Mouse (Mus musculus) embryonic facial prominence, embryonic 10.5 days (tissue): ENCODE results near the gene Gpr85. TPM values are rescaled to one million over a fixed set of nuclear protein-coding genes. Genes with fewer than 3 reads are reported as not detected.
A peak's percentile ranks its signal among the peaks of the same experiment; 100 is the strongest.
"Not testable (repeated sequence)": the region's sequence is repeated elsewhere in the genome, so short reads cannot be mapped to it uniquely, and the experiment has no call there.

Experiments
- DNase-seq: peaks from one replicate; pipeline ENCODE4 v3.0.0-alpha.2; 2017; ENCODE audit warnings: low spot score
- H3K27ac ChIP-seq: fragments of 300-500 bp; sonication (generic); replicated peaks from 2 replicates; pipeline ENCODE4 v1.5.1; 2016; ENCODE audit warnings: mild to moderate bottlenecking
- H3K27me3 ChIP-seq: fragments of 300-500 bp; sonication (generic); replicated peaks from 2 replicates; pipeline ENCODE4 v1.6.1; 2016; ENCODE audit warnings: low read depth, mild to moderate bottlenecking; ENCODE audit not compliant: poor library complexity, severe bottlenecking
- H3K36me3 ChIP-seq: fragments of 300-500 bp; sonication (generic); replicated peaks from 2 replicates; pipeline ENCODE4 v1.6.1; 2016; ENCODE audit warnings: mild to moderate bottlenecking, moderate library complexity
- H3K4me1 ChIP-seq: fragments of 300-500 bp; sonication (generic); 2 replicates; pipeline ENCODE4 v1.6.1; 2016
- H3K4me3 ChIP-seq: fragments of 300-500 bp; sonication (generic); 2 replicates; pipeline ENCODE4 v1.5.1; 2016; ENCODE audit warnings: mild to moderate bottlenecking, moderate library complexity
- H3K9me3 ChIP-seq: fragments of 300-500 bp; sonication (generic); 2 replicates; pipeline ENCODE4 v1.6.1; 2016; ENCODE audit warnings: mild to moderate bottlenecking
- WGBS: fragments of 180-500 bp; shearing (Covaris S2); methylation state at CpG from one replicate; pipeline ENCODE4 v1.1.7; 2016; 5-methylcytosine and 5-hydroxymethylcytosine counted together
- polyA plus RNA-seq: library from polyadenylated mRNA; unstranded; fragments of >200 nt; fragmentation: Nextera tagmentation; extraction: Ambion mirVana; gene quantifications from 2 replicates; pipeline ENCODE4 v1.2.1, GENCODE M21; 2016

The Gpr85 gene
- polyA plus RNA-seq, 1 experiment from 2014 or later, result 4.4 TPM

DNA sequence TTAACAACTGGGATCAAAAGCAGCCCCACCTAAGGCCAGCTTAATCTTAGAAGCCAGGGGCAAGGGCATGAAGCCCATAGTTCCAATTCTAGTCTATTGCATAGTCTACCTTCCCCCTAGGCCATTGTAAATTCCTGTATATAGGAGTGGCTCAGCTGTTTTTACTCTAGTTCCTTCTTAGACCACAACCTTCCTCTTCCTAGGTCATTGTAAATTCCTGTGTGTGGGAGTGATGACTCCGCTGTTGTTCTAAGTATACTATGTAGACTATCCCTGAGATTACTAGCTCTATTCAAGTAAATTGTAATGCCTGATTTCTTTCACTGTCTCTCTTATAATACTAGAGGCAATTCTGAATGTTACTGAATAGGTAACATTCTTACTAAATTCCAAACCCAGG, 6.3 kb upstream of the Gpr85 start:
- H3K9me3 ChIP-seq, H3K27me3 ChIP-seq, H3K4me3 ChIP-seq, H3K36me3 ChIP-seq, DNase-seq, H3K4me1 ChIP-seq, H3K27ac ChIP-seq: not testable (repeated sequence)
- 98% methylated on average over 1 of the region's 1 CpGs for WGBS

GRCm38 (mm10) chr6:13838677-13839344, 931 bp downstream of the Gpr85 start:
- Histone ChIP-seq H3K9me3 (no peaks in the 10 kb centered on the region), H3K36me3 (no peaks in the 10 kb centered on the region), H3K4me1 (peaks cover 7% of the 10 kb centered on the region; the same call in 1 of the 2 replicates), H3K27ac (peak overlapping the region; percentile 92), H3K4me3 (peak overlapping the region; percentile 70), H3K27me3 (peaks cover 23% of the 10 kb centered on the region)
- DNase-seq, result peak; percentile 86
- under 1% methylated on average over 41 of the region's 41 CpGs for WGBS

DNA sequence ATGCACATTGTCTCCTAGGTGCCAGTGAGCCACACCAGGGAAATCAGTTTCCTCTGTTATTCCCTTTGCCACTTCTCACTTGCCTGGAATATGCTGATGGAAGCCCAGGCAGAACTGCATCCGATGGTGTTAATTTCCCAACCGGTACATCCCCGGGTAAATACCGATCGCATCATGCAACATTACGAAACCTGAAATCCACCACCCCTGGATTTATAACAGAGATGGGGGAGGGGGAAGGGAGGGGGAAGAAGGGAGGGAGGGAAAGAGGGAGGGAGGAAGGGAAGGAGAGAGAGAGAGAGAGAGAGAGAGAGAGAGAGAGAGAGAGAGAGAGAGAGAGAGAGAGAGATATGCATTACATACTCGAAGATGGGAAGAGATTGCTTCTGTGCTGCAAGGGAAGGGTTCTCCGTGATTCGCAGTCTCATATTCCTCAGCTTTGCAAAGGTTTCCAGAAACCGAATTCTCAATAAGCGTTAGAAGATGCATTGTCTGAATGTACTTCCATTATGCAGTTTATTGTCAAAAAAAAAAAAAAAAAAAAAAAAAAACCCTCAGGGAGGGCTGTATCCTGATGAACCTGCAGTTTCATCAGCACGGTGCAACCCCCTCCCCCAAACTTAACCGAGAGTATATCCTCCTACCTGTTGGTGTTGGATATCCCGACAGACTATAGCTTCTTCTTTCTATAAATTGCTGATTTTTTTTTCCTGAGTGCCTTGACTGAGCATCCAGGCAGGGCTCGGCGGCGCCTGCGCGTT, 1.6 kb downstream of the Gpr85 start:
- peak; percentile 21 for DNase-seq

DNA sequence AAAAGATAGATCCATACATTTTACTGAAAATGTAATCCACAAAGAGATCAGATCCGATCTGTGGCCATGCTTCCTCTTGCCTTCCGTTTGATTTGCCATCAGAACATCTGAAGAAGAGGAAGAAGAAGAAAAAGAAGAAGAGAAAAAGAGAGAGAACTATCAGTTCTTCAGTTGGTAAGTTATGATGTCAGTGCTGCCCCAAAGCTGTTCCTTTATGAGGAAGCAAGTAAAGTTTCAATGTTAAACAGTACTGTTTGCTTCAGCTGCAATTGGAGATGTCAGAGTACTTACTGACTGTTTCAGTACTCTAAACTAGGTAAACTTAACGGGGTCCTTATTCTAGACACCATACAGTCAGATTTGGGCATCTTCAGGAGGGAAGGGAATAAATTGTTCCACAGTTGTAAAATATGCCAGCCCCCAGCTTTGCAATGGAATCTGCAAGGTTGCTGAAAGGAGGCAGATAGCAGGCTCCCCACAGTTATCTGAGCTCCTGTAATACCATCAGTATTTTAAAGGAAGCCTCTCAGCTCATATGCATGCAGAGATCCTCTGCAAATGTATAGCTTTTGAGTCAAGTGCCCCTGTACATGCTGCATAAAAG, 2.7 kb downstream of the Gpr85 start:
- H3K9me3 ChIP-seq, result no peaks in the 10 kb centered on the region
- H3K27ac ChIP-seq, result no peak overlapping the region
- 79% methylated on average over 3 of the region's 3 CpGs for WGBS
- H3K4me3 ChIP-seq, result no peak overlapping the region
- DNase-seq, result no peak
- peaks cover 7% of the 10 kb centered on the region; the same call in 1 of the 2 replicates for H3K4me1 ChIP-seq
- peaks cover 23% of the 10 kb centered on the region for H3K27me3 ChIP-seq
- H3K36me3 ChIP-seq, result no peaks in the 10 kb centered on the region

More for the DNA sequence above, 1.6 kb downstream of the Gpr85 start:
- peak overlapping the region; percentile 70 for H3K4me3 ChIP-seq
- H3K27ac ChIP-seq, result peak overlapping the region; percentile 92
- H3K9me3 ChIP-seq, result no peaks in the 10 kb centered on the region
- no peaks in the 10 kb centered on the region for H3K36me3 ChIP-seq
- H3K4me1 ChIP-seq, result peaks cover 7% of the 10 kb centered on the region; the same call in 1 of the 2 replicates
- 1% methylated on average over 19 of the region's 19 CpGs for WGBS
- H3K27me3 ChIP-seq, result peaks cover 23% of the 10 kb centered on the region

DNA sequence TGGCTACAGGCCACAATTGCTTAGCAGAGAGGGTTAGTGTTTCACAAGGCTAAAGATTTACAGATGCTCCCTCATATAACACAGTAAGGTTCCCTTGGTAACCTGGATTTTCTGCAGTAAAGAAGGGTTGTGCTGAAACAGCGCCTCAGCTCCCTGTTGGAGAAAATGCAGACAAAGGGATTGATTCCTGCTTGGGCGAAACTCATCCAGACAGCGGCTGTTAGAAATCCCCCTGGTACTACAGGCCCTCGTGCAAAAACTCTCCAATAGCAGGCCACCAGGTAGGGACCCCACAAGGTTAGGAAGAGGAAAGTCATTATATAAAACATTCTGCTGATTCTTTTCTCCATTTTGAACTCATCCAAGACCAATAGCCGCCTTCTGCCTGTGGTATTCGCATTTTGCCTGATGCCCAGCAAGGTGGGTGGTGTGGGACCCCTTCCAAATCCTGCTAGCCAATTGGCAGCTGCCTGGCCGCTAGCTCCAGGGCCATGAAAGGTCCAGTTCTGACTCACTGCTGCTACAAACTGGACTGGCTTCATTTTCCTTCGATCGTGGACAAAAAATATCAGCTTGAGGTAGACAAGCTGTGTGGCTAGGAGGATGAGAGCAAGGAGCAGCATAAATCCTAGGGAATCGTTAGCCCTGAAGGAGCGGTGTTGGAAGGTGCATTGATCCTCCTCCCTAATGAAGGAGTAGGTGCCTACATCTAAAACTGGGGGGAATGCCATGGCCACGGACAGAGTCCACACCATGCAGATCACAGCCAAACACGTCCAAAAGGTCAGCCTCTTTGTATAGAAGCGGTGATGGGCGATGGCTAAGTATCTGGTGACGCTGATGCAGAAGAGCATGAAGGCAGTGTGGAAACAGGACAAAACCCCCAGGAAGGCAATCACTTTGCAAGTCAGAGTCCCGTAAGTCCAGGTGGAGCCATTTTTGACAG, 3.7 kb downstream of the Gpr85 start:
- no peaks in the 10 kb centered on the region for H3K9me3 ChIP-seq
- no peak overlapping the region for H3K4me3 ChIP-seq
- H3K36me3 ChIP-seq, result no peaks in the 10 kb centered on the region
- WGBS, result 64% methylated on average over 17 of the region's 17 CpGs
- H3K27me3 ChIP-seq, result peaks cover 23% of the 10 kb centered on the region
- H3K27ac ChIP-seq, result no peak overlapping the region
- peak; percentile 11 for DNase-seq
- H3K4me1 ChIP-seq, result peaks cover 7% of the 10 kb centered on the region; the same call in 1 of the 2 replicates

DNA sequence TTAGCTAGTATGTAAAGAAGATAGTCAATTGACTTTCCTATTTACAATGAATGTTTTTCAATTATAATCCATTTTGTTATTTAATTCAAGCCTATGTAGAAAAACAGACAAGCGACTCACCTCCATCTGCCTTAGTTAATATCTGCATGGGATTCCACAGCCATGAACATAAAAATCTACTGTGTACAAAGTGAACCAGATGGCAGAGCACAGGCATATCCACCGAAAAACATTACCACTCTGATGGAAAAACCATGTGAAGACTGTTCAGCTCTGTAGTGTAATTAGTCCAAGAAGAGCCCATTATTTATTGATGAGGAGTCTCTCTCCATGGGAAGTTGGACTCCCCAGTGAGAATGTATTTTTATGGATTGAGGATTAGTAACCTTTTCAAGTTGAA, 7.0 kb downstream of the Gpr85 start:
- 67% methylated on average over 2 of the region's 2 CpGs for WGBS

GRCm38 (mm10) chr6:13828877-13829276, 10.9 kb downstream of the Gpr85 start:
- no peaks in the 10 kb centered on the region for H3K9me3 ChIP-seq
- H3K27me3 ChIP-seq, result no peaks in the 10 kb centered on the region
- H3K4me3 ChIP-seq, result no peak overlapping the region
- H3K36me3 ChIP-seq, result no peaks in the 10 kb centered on the region
- DNase-seq, result no peak
- no peak overlapping the region for H3K27ac ChIP-seq
- WGBS, result 67% methylated on average over 1 of the region's 1 CpGs
- no peaks in the 10 kb centered on the region for H3K4me1 ChIP-seq

More for the DNA sequence above, 7.0 kb downstream of the Gpr85 start:
- H3K27me3 ChIP-seq, result peaks cover 22% of the 10 kb centered on the region
- H3K4me1 ChIP-seq, result peaks cover 7% of the 10 kb centered on the region; the same call in 1 of the 2 replicates
- H3K4me3 ChIP-seq, result no peak overlapping the region
- H3K27ac ChIP-seq, result no peak overlapping the region
- no peaks in the 10 kb centered on the region for H3K36me3 ChIP-seq
- no peaks in the 10 kb centered on the region for H3K9me3 ChIP-seq
- DNase-seq, result no peak

DNA sequence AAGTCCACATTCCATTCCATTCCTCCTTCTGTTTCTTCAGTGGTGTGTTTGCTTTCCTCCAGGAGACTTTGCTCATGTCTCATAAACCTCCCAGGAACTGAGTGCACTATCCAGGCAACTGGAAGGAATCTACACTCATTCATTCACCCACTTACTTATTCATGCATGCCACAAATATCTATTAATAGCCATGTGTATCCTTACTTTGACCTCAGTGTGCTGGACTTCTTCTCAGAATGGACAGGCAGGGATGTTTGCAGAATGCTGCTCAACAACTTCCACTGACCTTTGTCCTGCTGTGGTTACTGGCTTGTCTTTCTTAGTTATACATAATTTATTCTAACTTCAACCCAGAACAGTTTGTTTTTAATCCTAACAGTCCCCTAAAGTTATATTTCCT, 23.1 kb downstream of the Gpr85 start:
- Histone ChIP-seq H3K9me3 (no peaks in the 10 kb centered on the region), H3K27me3 (no peaks in the 10 kb centered on the region), H3K4me1 (no peaks in the 10 kb centered on the region), H3K4me3 (no peak overlapping the region), H3K27ac (no peak overlapping the region), H3K36me3 (no peaks in the 10 kb centered on the region)
- no peak for DNase-seq

DNA sequence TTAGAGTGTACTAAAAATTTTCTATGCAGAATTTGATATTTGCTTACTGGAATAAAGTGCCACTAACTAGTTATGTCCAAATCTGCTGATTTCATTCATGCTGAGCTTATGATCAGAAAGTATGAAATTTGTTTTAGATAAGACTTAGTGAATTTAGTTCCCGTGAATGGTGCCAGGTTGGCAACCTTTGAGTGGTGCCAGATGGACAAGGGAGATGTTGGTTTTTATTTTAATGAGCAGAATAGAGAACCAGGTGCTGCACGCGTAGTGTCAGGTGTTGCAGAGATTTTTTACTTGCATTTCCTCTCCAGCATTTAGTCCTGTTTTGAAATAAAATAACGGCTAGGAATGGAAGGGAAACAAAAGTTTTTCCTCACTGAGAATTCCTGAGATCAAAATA, 27.6 kb downstream of the Gpr85 start:
- Histone ChIP-seq H3K4me1 (no peaks in the 10 kb centered on the region), H3K27me3 (no peaks in the 10 kb centered on the region), H3K9me3 (no peaks in the 10 kb centered on the region), H3K36me3 (no peaks in the 10 kb centered on the region), H3K4me3 (no peak overlapping the region), H3K27ac (no peak overlapping the region)
- no peak for DNase-seq
- 91% methylated on average over 4 of the region's 4 CpGs for WGBS

DNA sequence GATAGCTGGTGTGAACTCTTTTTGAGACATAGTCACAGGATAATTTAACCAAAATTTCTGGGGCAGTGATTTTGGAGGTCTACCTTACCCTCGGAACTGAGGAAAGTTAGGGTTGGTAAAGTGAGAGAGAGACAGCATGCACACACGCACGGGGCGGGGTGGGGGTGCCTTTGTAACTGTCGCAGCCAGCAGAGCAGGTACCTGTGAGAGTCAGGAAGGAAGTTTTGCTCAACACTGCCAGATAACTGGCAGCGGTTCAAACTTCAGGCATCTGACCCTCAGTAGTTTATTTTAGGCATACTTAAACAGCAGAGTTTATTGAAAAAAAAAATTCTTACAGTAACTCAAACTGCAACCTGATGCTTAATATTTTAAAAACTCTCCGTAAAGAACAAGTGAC, 39.7 kb downstream of the Gpr85 start:
- no peak overlapping the region for H3K4me3 ChIP-seq
- no peak for DNase-seq
- no peaks in the 10 kb centered on the region for H3K9me3 ChIP-seq
- no peaks in the 10 kb centered on the region for H3K36me3 ChIP-seq
- H3K27me3 ChIP-seq, result no peaks in the 10 kb centered on the region
- no peaks in the 10 kb centered on the region for H3K4me1 ChIP-seq
- 73% methylated on average over 7 of the region's 7 CpGs for WGBS
- H3K27ac ChIP-seq, result no peak overlapping the region

- H3K4me3 ChIP-seq, result no peak overlapping the region
- H3K9me3 ChIP-seq, result no peaks in the 10 kb centered on the region
- H3K36me3 ChIP-seq, result no peaks in the 10 kb centered on the region
- DNase-seq, result no peak
- H3K27ac ChIP-seq, result no peak overlapping the region
- H3K27me3 ChIP-seq, result no peaks in the 10 kb centered on the region
- no peaks in the 10 kb centered on the region for H3K4me1 ChIP-seq
These were observed 42.4 kb downstream of the Gpr85 start for GRCm38 (mm10) chr6:13797389-13797788.
